Comparison of ENCODE assay signal across 14 mouse cellular contexts in genomic region chr10:80966296-80966695, GRCm38 (mm10). TPM values are rescaled to one million over a fixed set of nuclear protein-coding genes. Genes with fewer than 3 reads are reported as not detected.
DNase-seq lines count a peak whose midpoint lies in the region; ATAC-seq and TF ChIP-seq lines count a peak whose summit lies in the region.
"Had no signal": no experiment of that assay in that cellular context is flagged by ENCODE, and none has a peak within 500 bp of the region (broad histone marks: within the 10 kb centered on the region; RNA-seq: fewer than 3 reads in every experiment).

No protein-coding gene starts in this region.

- peak; percentile 57 for DNase-seq in kidney, adult 18-20 months
- DNase-seq in NIH3T3 (ENCODE audit: low read depth) = peak; percentile 89
- no peak for DNase-seq in embryonic facial prominence, embryonic 11.5 days (ENCODE audit: low spot score)
- DNase-seq in lung, embryonic 14.5 days = peak; percentile 43
- DNase-seq in retina, embryonic 14.5 days (ENCODE audit: low spot score) = no peak
- DNase-seq in layer of hippocampus, adult 9-10 months (ENCODE audit: low spot score) = no peak
- no peak for DNase-seq in layer of hippocampus, adult 2 months (ENCODE audit: low spot score in 2 of 2)
- DNase-seq: layer of hippocampus, adult 9-11 months had no signal

- H3K9ac ChIP-seq in kidney, embryonic 14.5 days (ENCODE audit: low read depth, low read length) = no peak overlapping the region
- peak overlapping the region; percentile 18; the same call in 1 of the 2 replicates for H3K9ac ChIP-seq in embryonic facial prominence, embryonic 11.5 days (replicated peaks; ENCODE audit: low read length)
- H3K9ac ChIP-seq in lung, embryonic 14.5 days = no peak overlapping the region
- H3K9ac ChIP-seq: hindbrain, embryonic 14.5 days; limb, embryonic 12.5 days had no signal

- 26% methylated on average over 12 of the region's 12 CpGs for WGBS in kidney, embryonic 14.5 days
- WGBS in embryonic facial prominence, embryonic 11.5 days = 41% methylated on average over 12 of the region's 12 CpGs
- 18% methylated on average over 12 of the region's 12 CpGs for WGBS in lung, embryonic 14.5 days

- no peak for ATAC-seq in kidney, embryonic 14.5 days (ENCODE audit: low FRiP score, low TSS enrichment)
- no peak for ATAC-seq in embryonic facial prominence, embryonic 11.5 days (replicated peaks; ENCODE audit: insufficient number of reproducible peaks, low FRiP score, low TSS enrichment, low read depth)
- no peak for ATAC-seq in lung, embryonic 14.5 days (ENCODE audit: insufficient read depth)
- ATAC-seq: Patski had no signal

- H3K27me3 ChIP-seq in kidney, embryonic 14.5 days (ENCODE audit: control insufficient read depth, insufficient read depth, low read length) = no peaks in the 10 kb centered on the region
- no peaks in the 10 kb centered on the region for H3K27me3 ChIP-seq in embryonic facial prominence, embryonic 11.5 days (ENCODE audit: control insufficient read depth, insufficient read depth, low read length)
- H3K27me3 ChIP-seq in lung, embryonic 14.5 days (ENCODE audit: insufficient read depth, low read length) = no peaks in the 10 kb centered on the region
- H3K27me3 ChIP-seq: limb, embryonic 12.5 days; Patski had no signal

- H3K9me3 ChIP-seq in kidney, embryonic 14.5 days (ENCODE audit: control insufficient read depth, low read length) = no peaks in the 10 kb centered on the region; the same call in 1 of the 2 replicates
- no peaks in the 10 kb centered on the region for H3K9me3 ChIP-seq in embryonic facial prominence, embryonic 11.5 days (replicated peaks; ENCODE audit: control insufficient read depth, low read length)
- no peaks in the 10 kb centered on the region for H3K9me3 ChIP-seq in lung, embryonic 14.5 days (ENCODE audit: low read depth, low read length)

- no peak overlapping the region for H3K4me3 ChIP-seq in kidney, embryonic 14.5 days (ENCODE audit: low read length)
- H3K4me3 ChIP-seq in embryonic facial prominence, embryonic 11.5 days (ENCODE audit: low read depth, low read length) = no peak overlapping the region
- no peak overlapping the region for H3K4me3 ChIP-seq in lung, embryonic 14.5 days (ENCODE audit: low read depth, low read length)
- H3K4me3 ChIP-seq in layer of hippocampus, adult 2 months = no peak overlapping the region
- H3K4me3 ChIP-seq: limb, embryonic 12.5 days had no signal

- H3K27ac ChIP-seq in kidney, embryonic 14.5 days (ENCODE audit: low read depth, low read length) = no peak overlapping the region
- no peak overlapping the region for H3K27ac ChIP-seq in embryonic facial prominence, embryonic 11.5 days (replicated peaks; ENCODE audit: low read depth, low read length)
- no peak overlapping the region for H3K27ac ChIP-seq in lung, embryonic 14.5 days (ENCODE audit: low read depth)
- no peak overlapping the region for H3K27ac ChIP-seq in layer of hippocampus, adult 2 months
- H3K27ac ChIP-seq: hindbrain, embryonic 14.5 days had no signal

- TF ChIP-seq CTCF in lung, embryonic 14.5 days (IDR thresholded peaks at IDR 0.05; ENCODE audit: low read depth) = no peak
- TF ChIP-seq CTCF in layer of hippocampus, adult 2 months (conservative IDR thresholded peaks at IDR 0.05) = no peak

- no peaks in the 10 kb centered on the region for H3K36me3 ChIP-seq in kidney, embryonic 14.5 days (ENCODE audit: control insufficient read depth, insufficient read depth, low read length)
- no peaks in the 10 kb centered on the region for H3K36me3 ChIP-seq in embryonic facial prominence, embryonic 11.5 days (replicated peaks; ENCODE audit: control insufficient read depth, insufficient read depth, low read depth, low read length)
- H3K36me3 ChIP-seq in lung, embryonic 14.5 days (ENCODE audit: insufficient read depth) = no peaks in the 10 kb centered on the region
- H3K36me3 ChIP-seq: limb, embryonic 12.5 days had no signal

- H3K4me1 ChIP-seq in kidney, embryonic 14.5 days (ENCODE audit: control insufficient read depth, insufficient read depth, low read length) = peaks cover 12% of the 10 kb centered on the region
- no peaks in the 10 kb centered on the region for H3K4me1 ChIP-seq in embryonic facial prominence, embryonic 11.5 days (ENCODE audit: control insufficient read depth, insufficient read depth, low read length)
- H3K4me1 ChIP-seq in lung, embryonic 14.5 days (ENCODE audit: insufficient read depth) = peaks cover 47% of the 10 kb centered on the region

- H3K4me2 ChIP-seq in kidney, embryonic 14.5 days (replicated peaks; ENCODE audit: low read depth, low read length) = no peak overlapping the region
- no peak overlapping the region for H3K4me2 ChIP-seq in embryonic facial prominence, embryonic 11.5 days (ENCODE audit: low read depth, low read length)
- H3K4me2 ChIP-seq in lung, embryonic 14.5 days = no peak overlapping the region
- H3K4me2 ChIP-seq: heart, embryonic 11.5 days; hindbrain, embryonic 14.5 days; limb, embryonic 12.5 days had no signal

RNA-seq across cellular contexts. Expression of gene Gadd45b, which starts 36.4 kb away (rescaled TPM):
- 16.1 and 16.3 TPM in 2 replicates for polyA plus RNA-seq in kidney, embryonic 14.5 days (2014; fragmentation: Nextera tagmentation; extraction: Ambion mirVana)
- polyA plus RNA-seq in embryonic facial prominence, embryonic 11.5 days (2014; fragmentation: Nextera tagmentation; extraction: Ambion mirVana) = 9.9 and 11.6 TPM in 2 replicates
- 18.3 and 24.6 TPM in 2 replicates for polyA plus RNA-seq in lung, embryonic 14.5 days (2014; fragmentation: Nextera tagmentation; extraction: Ambion mirVana)
- total RNA-seq in layer of hippocampus, adult 2 months (2021) = 10 to 100 TPM; 17.0 to 17.5 TPM

RNA-seq across cellular contexts. Expression of gene Lmnb2, which starts 48.3 kb away (rescaled TPM):
- polyA plus RNA-seq in kidney, embryonic 14.5 days (2014; fragmentation: Nextera tagmentation; extraction: Ambion mirVana) = 16.0 and 17.1 TPM in 2 replicates
- 18.4 and 19.4 TPM in 2 replicates for polyA plus RNA-seq in embryonic facial prominence, embryonic 11.5 days (2014; fragmentation: Nextera tagmentation; extraction: Ambion mirVana)
- 22.9 and 24.4 TPM in 2 replicates for polyA plus RNA-seq in lung, embryonic 14.5 days (2014; fragmentation: Nextera tagmentation; extraction: Ambion mirVana)
- total RNA-seq in layer of hippocampus, adult 2 months (2021) = 10 to 100 TPM; 20.8 to 21.9 TPM

RNA-seq across cellular contexts. Expression of gene Gng7, which starts 48.4 kb away (rescaled TPM):
- 2.2 and 4.8 TPM in 2 replicates for polyA plus RNA-seq in kidney, embryonic 14.5 days (2014; fragmentation: Nextera tagmentation; extraction: Ambion mirVana)
- 4.8 and 5.4 TPM in 2 replicates for polyA plus RNA-seq in embryonic facial prominence, embryonic 11.5 days (2014; fragmentation: Nextera tagmentation; extraction: Ambion mirVana)
- 4.5 and 5.7 TPM in 2 replicates for polyA plus RNA-seq in lung, embryonic 14.5 days (2014; fragmentation: Nextera tagmentation; extraction: Ambion mirVana)
- 100 to 1,000 TPM; 161 to 176 TPM for total RNA-seq in layer of hippocampus, adult 2 months (2021)

RNA-seq across cellular contexts. Expression of gene Diras1, which starts 59.2 kb away (rescaled TPM):
- polyA plus RNA-seq in kidney, embryonic 14.5 days (2014; fragmentation: Nextera tagmentation; extraction: Ambion mirVana) = 0.37 TPM in 1 of 2 replicates, not detected in the other
- 1.3 and 1.4 TPM in 2 replicates for polyA plus RNA-seq in embryonic facial prominence, embryonic 11.5 days (2014; fragmentation: Nextera tagmentation; extraction: Ambion mirVana)
- 0.08 and 0.09 TPM in 2 replicates for polyA plus RNA-seq in lung, embryonic 14.5 days (2014; fragmentation: Nextera tagmentation; extraction: Ambion mirVana)
- total RNA-seq in layer of hippocampus, adult 2 months (2021) = 100 to 1,000 TPM in 1 of 2 experiments, 10 to 100 TPM in 1; 95.2 to 100 TPM
- total RNA-seq: megakaryocyte-erythroid progenitor cell, adult 5-6 weeks had no signal

Comparison
In these comparisons a context has a peak if more than half of its experiments do, and no peak if none do; other contexts are left out.
1. DNase-seq: peak in kidney, adult 18-20 months (single experiment), NIH3T3 (single experiment) and lung, embryonic 14.5 days (single experiment); none in embryonic facial prominence, embryonic 11.5 days (single experiment), retina, embryonic 14.5 days (single experiment), layer of hippocampus, adult 9-10 months (single experiment) and layer of hippocampus, adult 2 months (0 of 2).